Mouse (Mus musculus): ENCODE data around the gene Olfr1463. TPM values are rescaled to one million over a fixed set of nuclear protein-coding genes. Genes with fewer than 3 reads are reported as not detected.

Olfr1463 gene
- not detected in 2 replicates for polyA plus RNA-seq (2015; fragmentation: Nextera tagmentation; extraction: Ambion mirVana)

- Histone ChIP-seq H3K9me3 (replicated peaks) (peaks cover 26% of the 10 kb centered on the region), H3K4me3 (no peak within 1 kb of the TSS), H3K9ac (no peak within 1 kb of the TSS), H3K4me2 (no peak within 1 kb of the TSS), H3K27me3 (no peaks in the 10 kb centered on the region), H3K36me3 (ENCODE audit: poor library complexity, severe bottlenecking) (no peaks in the 10 kb centered on the region), H3K4me1 (no peaks in the 10 kb centered on the region), H3K27ac (no peak within 1 kb of the TSS)
- no peak for ATAC-seq
Observed at GRCm38 (mm10) chr19:13231028-13231427, at the start of gene Olfr1463. Gene Olfr1463, plus strand, starts transcription at chr19:13231328.

- H3K4me1 ChIP-seq = no peaks in the 10 kb centered on the region
- H3K4me2 ChIP-seq = no peak within 1 kb of the TSS
- 91% methylated on average over 1 of the region's 1 CpGs for WGBS
- no peak for ATAC-seq
- no peak within 1 kb of the TSS for H3K4me3 ChIP-seq
- H3K36me3 ChIP-seq (ENCODE audit: poor library complexity, severe bottlenecking) = no peaks in the 10 kb centered on the region
- peaks cover 24% of the 10 kb centered on the region for H3K9me3 ChIP-seq (replicated peaks)
- no peak within 1 kb of the TSS for H3K27ac ChIP-seq
- H3K27me3 ChIP-seq = no peaks in the 10 kb centered on the region
- no peak within 1 kb of the TSS for H3K9ac ChIP-seq
Observed at GRCm38 (mm10) chr19:13185434-13185833, 45.7 kb upstream of the Olfr1463 start, which contains the start of gene Olfr1462. Gene Olfr1462, plus strand, starts transcription at chr19:13185734.

GRCm38 (mm10) chr19:13221666-13222065 lies 9.5 kb upstream of the Olfr1463 start:
- ATAC-seq = no peak
- H3K9me3 ChIP-seq (replicated peaks) = peaks cover 31% of the 10 kb centered on the region
- H3K36me3 ChIP-seq (ENCODE audit: poor library complexity, severe bottlenecking) = no peaks in the 10 kb centered on the region
- no peaks in the 10 kb centered on the region for H3K27me3 ChIP-seq
- H3K4me1 ChIP-seq = no peaks in the 10 kb centered on the region
- H3K9ac ChIP-seq = no peak overlapping the region
- 90% methylated on average over 11 of the region's 11 CpGs for WGBS
- no peak overlapping the region for H3K27ac ChIP-seq
- no peak overlapping the region for H3K4me3 ChIP-seq
- no peak overlapping the region for H3K4me2 ChIP-seq

Other genes starting within 250 kb of the Olfr1463 start
- not detected in 2 replicates for gene Olfr1451, start 236.3 kb upstream of the Olfr1463 start, polyA plus RNA-seq (2015; fragmentation: Nextera tagmentation; extraction: Ambion mirVana)
- not detected in 2 replicates for gene Olfr1453, start 203.0 kb upstream of the Olfr1463 start, polyA plus RNA-seq (2015; fragmentation: Nextera tagmentation; extraction: Ambion mirVana)
- gene Olfr1454, start 170.7 kb upstream of the Olfr1463 start, polyA plus RNA-seq (2015; fragmentation: Nextera tagmentation; extraction: Ambion mirVana) = not detected in 2 replicates
- gene Olfr1457, start 133.4 kb upstream of the Olfr1463 start, polyA plus RNA-seq (2015; fragmentation: Nextera tagmentation; extraction: Ambion mirVana) = not detected in 2 replicates
- not detected in 2 replicates for gene Olfr1458, start 124.6 kb upstream of the Olfr1463 start, polyA plus RNA-seq (2015; fragmentation: Nextera tagmentation; extraction: Ambion mirVana)
- gene Olfr1459, start 81.8 kb upstream of the Olfr1463 start, polyA plus RNA-seq (2015; fragmentation: Nextera tagmentation; extraction: Ambion mirVana) = not detected in 2 replicates
- not detected in 2 replicates for gene Olfr1461, start 68.3 kb upstream of the Olfr1463 start, polyA plus RNA-seq (2015; fragmentation: Nextera tagmentation; extraction: Ambion mirVana)
- not detected in 2 replicates for gene Olfr1462, start 45.6 kb upstream of the Olfr1463 start, polyA plus RNA-seq (2015; fragmentation: Nextera tagmentation; extraction: Ambion mirVana)
- gene Olfr1465, start 84.2 kb downstream of the Olfr1463 start, polyA plus RNA-seq (2015; fragmentation: Nextera tagmentation; extraction: Ambion mirVana) = not detected in 2 replicates
- gene Olfr1466, start 107.5 kb downstream of the Olfr1463 start, polyA plus RNA-seq (2015; fragmentation: Nextera tagmentation; extraction: Ambion mirVana) = not detected in 2 replicates
- not detected in 2 replicates for gene Olfr1467, start 130.9 kb downstream of the Olfr1463 start, polyA plus RNA-seq (2015; fragmentation: Nextera tagmentation; extraction: Ambion mirVana)
- not detected in 2 replicates for gene Olfr1469, start 176.5 kb downstream of the Olfr1463 start, polyA plus RNA-seq (2015; fragmentation: Nextera tagmentation; extraction: Ambion mirVana)
- gene Olfr1471, start 212.1 kb downstream of the Olfr1463 start, polyA plus RNA-seq (2015; fragmentation: Nextera tagmentation; extraction: Ambion mirVana) = not detected in 2 replicates
- not detected in 2 replicates for gene Olfr1472, start 224.8 kb downstream of the Olfr1463 start, polyA plus RNA-seq (2015; fragmentation: Nextera tagmentation; extraction: Ambion mirVana)
- gene Olfr1474, start 238.2 kb downstream of the Olfr1463 start, polyA plus RNA-seq (2015; fragmentation: Nextera tagmentation; extraction: Ambion mirVana) = not detected in 2 replicates
- not detected in 2 replicates for gene Olfr1475, start 248.9 kb downstream of the Olfr1463 start, polyA plus RNA-seq (2015; fragmentation: Nextera tagmentation; extraction: Ambion mirVana)

All from forebrain, embryonic 13.5 days (tissue).